Mouse (Mus musculus): ENCODE data around the gene Zfp932.
"Not testable (repeated sequence)": the region's sequence is repeated elsewhere in the genome, so short reads cannot be mapped to it uniquely, and the experiment has no call there.

DNA sequence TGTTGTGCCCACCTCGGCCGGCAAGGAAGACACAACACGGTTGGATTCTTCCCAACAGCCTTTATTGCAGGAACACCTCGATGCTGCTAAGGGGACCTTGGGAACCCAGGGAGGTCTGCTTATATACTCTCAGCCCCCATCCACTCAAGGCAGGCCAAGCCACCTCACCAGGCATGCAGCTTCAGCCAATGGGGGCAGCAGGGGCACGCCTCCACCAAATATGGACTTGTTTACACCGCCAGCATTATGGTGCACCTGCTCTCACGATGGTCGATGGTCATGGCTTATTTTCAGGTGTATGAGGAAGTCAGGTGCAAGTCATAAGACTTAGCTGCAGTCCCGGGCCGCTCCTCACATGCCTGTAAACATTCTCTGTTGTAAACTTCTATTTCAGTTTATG is 860 bp upstream of the Zfp932 start:
- not testable (repeated sequence) for TF ChIP-seq CTCF (IDR thresholded peaks at IDR 0.05; ENCODE audit: low read depth); EP300 (optimal IDR thresholded peaks at IDR 0.05)
